In genomic region chr6:84055619-84056018, GRCm38 (mm10) we compare ENCODE assay signal across 21 mouse cellular contexts. TPM values are rescaled to one million over a fixed set of nuclear protein-coding genes. Genes with fewer than 3 reads are reported as not detected.
DNase-seq lines count a peak whose midpoint lies in the region; ATAC-seq and TF ChIP-seq lines count a peak whose summit lies in the region.
"Had no signal": no experiment of that assay in that cellular context is flagged by ENCODE, and none has a peak within 500 bp of the region (broad histone marks: within the 10 kb centered on the region; RNA-seq: fewer than 3 reads in every experiment).

No protein-coding gene starts in this region.

- no peaks in the 10 kb centered on the region for H3K27me3 ChIP-seq in intestine, embryonic 14.5 days (replicated peaks; ENCODE audit: control insufficient read depth, insufficient read depth, low read length)
- H3K27me3 ChIP-seq in intestine, embryonic 16.5 days (replicated peaks; ENCODE audit: control insufficient read depth, insufficient read depth, low read length), result no peaks in the 10 kb centered on the region
- H3K27me3 ChIP-seq: embryonic facial prominence, embryonic 15.5 days; forebrain, embryonic 15.5 days had no signal

- H3K9ac ChIP-seq in intestine, embryonic 14.5 days (ENCODE audit: low read length), result no peak overlapping the region
- H3K9ac ChIP-seq in intestine, embryonic 16.5 days (ENCODE audit: low read depth, low read length), result no peak overlapping the region
- H3K9ac ChIP-seq: embryonic facial prominence, embryonic 15.5 days; forebrain, embryonic 15.5 days; hindbrain, embryonic 14.5 days had no signal

- 66% methylated on average over 1 of the region's 1 CpGs for WGBS in intestine, embryonic 14.5 days
- WGBS in intestine, embryonic 16.5 days, result 66% methylated on average over 1 of the region's 1 CpGs

- DNase-seq in adrenal gland, postnatal 10 days, result peak; percentile 34
- DNase-seq in adrenal gland, postnatal 4 days (ENCODE audit: low spot score in 2 of 2), result no peak
- no peak for DNase-seq in gastrocnemius, adult 2 months
- no peak for DNase-seq in gastrocnemius, postnatal 14 days
- DNase-seq in intestine, embryonic 14.5 days (ENCODE audit: low spot score), result peak; percentile 13
- peak; percentile 55 for DNase-seq in adipocyte (ENCODE audit: low spot score)
- DNase-seq: cerebellum, adult 11 months; cerebellum, adult 8-10 months; cerebellum, postnatal 14 days; embryo, embryonic 11 days; heart, postnatal 14 days; kidney, adult 8-10 months had no signal

- intact Hi-C loops in gastrocnemius, adult 2 months (cut with DNase I), result no loop called here
- intact Hi-C loops in gastrocnemius, postnatal 14 days (cut with DNase I; ENCODE audit: low total_unique reads), result no loop called here

- H3K4me2 ChIP-seq in intestine, embryonic 14.5 days (ENCODE audit: low read length), result no peak overlapping the region
- no peak overlapping the region for H3K4me2 ChIP-seq in intestine, embryonic 16.5 days (ENCODE audit: low read depth, low read length)
- H3K4me2 ChIP-seq: embryonic facial prominence, embryonic 15.5 days; forebrain, embryonic 15.5 days; hindbrain, embryonic 14.5 days had no signal

- no peaks in the 10 kb centered on the region for H3K36me3 ChIP-seq in intestine, embryonic 14.5 days (ENCODE audit: control insufficient read depth, insufficient read depth, low read length)
- H3K36me3 ChIP-seq in intestine, embryonic 16.5 days (ENCODE audit: control insufficient read depth, insufficient read depth, low read length), result no peaks in the 10 kb centered on the region
- H3K36me3 ChIP-seq: embryonic facial prominence, embryonic 15.5 days; forebrain, embryonic 10.5 days; forebrain, embryonic 15.5 days; hindbrain, embryonic 10.5 days had no signal

- no peaks in the 10 kb centered on the region for H3K9me3 ChIP-seq in intestine, embryonic 14.5 days (ENCODE audit: control insufficient read depth, low read length)
- no peaks in the 10 kb centered on the region for H3K9me3 ChIP-seq in intestine, embryonic 16.5 days (ENCODE audit: control insufficient read depth, low read length)
- H3K9me3 ChIP-seq: embryonic facial prominence, embryonic 15.5 days; forebrain, embryonic 10.5 days; forebrain, embryonic 15.5 days; hindbrain, embryonic 10.5 days had no signal

- H3K4me3 ChIP-seq in gastrocnemius, adult 2 months, result no peak overlapping the region
- no peak overlapping the region for H3K4me3 ChIP-seq in intestine, embryonic 14.5 days (ENCODE audit: low read depth, low read length)
- H3K4me3 ChIP-seq in intestine, embryonic 16.5 days (ENCODE audit: low read length), result no peak overlapping the region
- H3K4me3 ChIP-seq: embryonic facial prominence, embryonic 15.5 days; erythroblast, embryonic 14.5 days; forebrain, embryonic 10.5 days; forebrain, embryonic 15.5 days; hindbrain, embryonic 10.5 days had no signal

- no peaks in the 10 kb centered on the region for H3K4me1 ChIP-seq in intestine, embryonic 14.5 days (replicated peaks; ENCODE audit: control insufficient read depth, insufficient read depth, low read length)
- H3K4me1 ChIP-seq in intestine, embryonic 16.5 days (ENCODE audit: control insufficient read depth, insufficient read depth, low read length), result peaks cover 3% of the 10 kb centered on the region; the same call in 1 of the 2 replicates
- H3K4me1 ChIP-seq: forebrain, embryonic 15.5 days had no signal

- TF ChIP-seq CTCF in gastrocnemius, adult 2 months (IDR thresholded peaks at IDR 0.05), result no peak

- peak overlapping the region; percentile 77 for H3K27ac ChIP-seq in gastrocnemius, adult 2 months
- no peak overlapping the region for H3K27ac ChIP-seq in intestine, embryonic 14.5 days (ENCODE audit: low read depth)
- H3K27ac ChIP-seq in intestine, embryonic 16.5 days (ENCODE audit: low read length), result no peak overlapping the region
- H3K27ac ChIP-seq: embryonic facial prominence, embryonic 15.5 days; forebrain, embryonic 10.5 days; forebrain, embryonic 15.5 days; hindbrain, embryonic 10.5 days; hindbrain, embryonic 14.5 days had no signal

- no peak for ATAC-seq in intestine, embryonic 14.5 days (replicated peaks; ENCODE audit: low FRiP score, low TSS enrichment, low read depth)
- ATAC-seq in intestine, embryonic 16.5 days, result no peak
- ATAC-seq: forebrain, embryonic 15.5 days; intestine, postnatal 0 days had no signal

RNA-seq across cellular contexts. Expression of gene Dysf, which starts 47.2 kb away (rescaled TPM):
- 10 to 100 TPM; 35.0 to 51.6 TPM for total RNA-seq in adrenal gland, postnatal 10 days (2021)
- total RNA-seq in adrenal gland, postnatal 4 days (2021), result 10 to 100 TPM; 66.5 to 66.9 TPM
- 10 to 100 TPM; 70.1 to 76.4 TPM for total RNA-seq in gastrocnemius, adult 2 months (2021)
- total RNA-seq in gastrocnemius, postnatal 14 days (2021), result 10 to 100 TPM; 92.7 to 95.6 TPM
- 10.8 and 11.1 TPM in 2 replicates for polyA plus RNA-seq in intestine, embryonic 14.5 days (2014; fragmentation: Nextera tagmentation; extraction: Ambion mirVana)
- 5.7 and 6.1 TPM in 2 replicates for polyA plus RNA-seq in intestine, embryonic 16.5 days (2015; fragmentation: Nextera tagmentation; extraction: Ambion mirVana)
- total RNA-seq: common myeloid progenitor, adult 5-6 weeks had no signal

Comparison
In these comparisons a context has a peak if more than half of its experiments do, and no peak if none do; other contexts are left out.
1. DNase-seq: peak in adrenal gland, postnatal 10 days (single experiment), intestine, embryonic 14.5 days (single experiment) and adipocyte (single experiment); none in adrenal gland, postnatal 4 days (0 of 2), gastrocnemius, adult 2 months (single experiment) and gastrocnemius, postnatal 14 days (single experiment).